Mouse (Mus musculus) right cerebral cortex, postnatal 4 days (tissue): ENCODE results near the gene Prss53.

Experiments
- DNase-seq: peaks from one replicate; pipeline ENCODE4 v3.0.0-alpha.2; 2022

Gene Prss53

GRCm38 (mm10) chr7:127890798-127891197 is at the start of gene Prss53:
Prss53 (minus strand) TSS chr7:127890970.
- no peak for DNase-seq

- DNase-seq = no peak
These were observed 45.6 kb upstream of the Prss53 start for GRCm38 (mm10) chr7:127936216-127936884.

DNA sequence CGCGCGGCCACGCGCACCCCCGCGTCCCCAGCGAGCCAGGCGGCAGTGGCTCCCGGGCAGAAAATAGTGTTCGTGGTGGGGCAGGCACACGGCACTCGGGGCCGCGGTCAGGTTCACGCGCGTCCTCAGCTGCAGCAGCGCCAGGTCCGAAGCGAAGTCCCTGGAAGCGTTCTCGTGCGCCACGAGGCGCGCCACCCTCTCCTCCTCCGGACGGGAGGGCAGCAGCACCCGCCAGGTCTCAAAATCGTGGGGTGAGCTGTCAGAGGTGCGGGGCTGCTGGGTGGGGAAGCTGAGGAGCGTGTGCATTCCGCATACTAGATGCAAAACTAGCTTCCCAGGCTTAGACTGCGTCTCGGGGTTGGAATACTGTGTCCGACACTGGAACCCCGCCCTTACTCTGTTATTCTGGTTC is 45.0 kb upstream of the Prss53 start:
- DNase-seq = no peak

DNA sequence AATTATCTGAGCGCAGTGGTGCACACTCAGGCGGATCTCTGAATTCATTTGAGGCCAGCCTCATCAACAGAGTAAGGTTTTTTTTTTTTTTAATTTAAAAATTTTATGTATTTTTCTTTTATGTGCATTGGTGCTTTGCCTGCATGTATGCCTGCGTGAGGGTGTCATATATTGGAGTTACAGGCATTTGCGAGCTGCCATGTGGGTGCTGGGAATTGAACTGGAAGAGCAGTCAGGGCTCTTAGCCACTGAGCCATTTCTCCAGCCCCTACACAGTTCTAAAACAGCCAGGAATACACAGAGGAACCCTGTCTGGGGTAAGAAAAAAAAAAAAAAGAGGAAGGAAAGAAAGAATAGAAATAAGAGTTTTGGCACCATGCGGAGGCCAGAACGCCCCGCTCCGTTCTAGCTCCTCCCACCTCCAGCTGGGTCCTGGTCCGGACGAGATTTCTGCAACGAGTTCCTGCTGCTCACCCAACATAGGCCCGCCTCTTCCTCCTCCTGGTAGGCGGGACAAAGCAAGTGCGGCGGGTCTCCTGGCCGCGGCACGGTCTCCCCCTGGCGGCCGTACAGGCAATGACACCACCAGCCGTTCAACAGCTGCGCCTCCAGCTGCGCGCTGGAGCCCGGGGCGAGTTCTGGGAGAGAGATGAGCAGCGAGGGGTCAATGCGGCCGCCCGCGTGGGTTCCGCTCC is 44.4 kb upstream of the Prss53 start:
- peak; percentile 91 for DNase-seq

DNA sequence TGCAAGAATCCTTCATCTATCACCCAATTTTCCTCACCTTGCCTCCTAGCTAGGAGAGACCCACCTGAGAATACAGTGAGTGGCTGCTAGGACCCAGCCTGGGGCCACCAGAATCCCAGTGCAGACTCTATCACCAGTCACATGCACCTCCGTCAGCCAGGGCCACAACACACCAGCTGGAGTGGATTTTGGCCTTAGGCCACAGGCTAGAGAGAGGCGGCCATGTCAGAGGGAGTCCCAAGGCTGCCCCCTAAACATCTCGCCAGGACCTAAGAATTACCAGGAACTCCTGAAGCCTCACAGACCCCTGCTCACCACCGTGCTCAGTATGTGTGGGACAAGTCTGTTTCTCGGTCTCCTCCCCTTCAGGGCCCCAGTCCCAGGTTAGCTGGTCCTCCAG is 43.3 kb upstream of the Prss53 start:
- DNase-seq = no peak

GRCm38 (mm10) chr7:127932273-127933031 is 41.7 kb upstream of the Prss53 start:
- no peak for DNase-seq

- no peak for DNase-seq
These were observed 40.8 kb upstream of the Prss53 start for GRCm38 (mm10) chr7:127931351-127932135.

- no peak for DNase-seq
These were observed 39.9 kb upstream of the Prss53 start for GRCm38 (mm10) chr7:127930636-127931035.

GRCm38 (mm10) chr7:127929923-127930322 is 39.2 kb upstream of the Prss53 start, which contains the start of gene Prss8:
Prss8 (minus strand) TSS chr7:127930104.
- DNase-seq = no peak

DNA sequence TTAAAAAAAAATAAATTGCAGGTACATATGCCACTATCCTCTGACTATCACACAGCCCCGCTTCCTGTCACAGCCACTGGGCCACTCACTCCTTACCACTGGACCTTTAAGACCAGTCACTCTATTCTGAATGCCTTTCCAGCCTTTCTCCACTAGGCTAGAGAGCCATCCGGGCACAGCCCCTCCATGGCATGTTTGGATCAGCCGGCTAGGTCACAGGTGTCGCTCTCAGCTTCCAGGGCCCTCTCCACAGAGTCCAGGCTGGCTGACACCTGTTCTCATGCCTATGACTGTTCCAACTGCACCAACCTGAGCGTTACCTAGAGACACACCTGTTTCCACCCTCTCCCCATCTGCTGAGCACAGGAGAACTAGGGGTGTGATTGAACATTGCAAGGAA is 37.8 kb upstream of the Prss53 start:
- no peak for DNase-seq

DNA sequence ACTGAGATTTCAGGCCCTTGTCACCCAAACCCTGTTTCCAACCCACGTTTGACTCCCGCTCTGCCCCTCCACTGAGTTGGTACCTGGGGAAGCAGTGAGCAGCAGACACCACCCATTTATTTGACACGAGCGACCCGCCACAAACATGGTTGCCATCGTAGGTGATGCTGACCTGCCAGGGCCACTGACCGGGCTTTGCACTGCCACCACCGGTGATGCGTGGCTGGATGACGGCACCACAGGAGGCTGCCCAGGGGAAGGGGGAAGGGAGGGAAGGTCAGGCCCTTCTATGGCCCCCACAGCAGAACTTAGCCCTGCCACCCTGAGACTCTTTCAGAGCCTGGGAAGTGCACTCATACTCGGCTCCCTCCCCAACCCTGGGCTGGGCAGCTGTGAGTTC is 37.0 kb upstream of the Prss53 start:
- no peak for DNase-seq

DNA sequence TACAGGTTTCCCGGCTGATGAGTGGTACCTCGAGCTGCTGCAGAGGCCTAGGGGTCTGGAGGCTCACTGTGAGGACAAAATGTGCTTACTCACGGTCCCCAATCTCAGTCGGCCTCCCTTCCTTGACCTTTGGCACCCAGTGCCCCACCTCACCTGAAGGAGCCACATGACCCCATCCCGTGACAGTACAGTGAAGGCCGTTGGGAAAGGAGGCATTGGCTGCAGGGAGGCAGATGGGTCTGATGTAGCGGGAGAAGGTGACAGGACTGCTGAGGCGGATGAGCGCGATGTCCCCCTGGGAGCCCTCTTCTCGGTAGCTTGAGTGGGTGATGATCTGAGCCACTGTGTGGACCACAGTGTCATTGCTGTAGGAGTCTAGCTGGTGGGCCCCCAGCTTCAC is 36.1 kb upstream of the Prss53 start:
- DNase-seq = no peak

GRCm38 (mm10) chr7:127926066-127926465 is 35.3 kb upstream of the Prss53 start:
- DNase-seq = no peak

- DNase-seq = no peak
These were observed 34.5 kb upstream of the Prss53 start for GRCm38 (mm10) chr7:127925252-127925651.

GRCm38 (mm10) chr7:127923714-127924113 is 32.9 kb upstream of the Prss53 start:
- DNase-seq = no peak

GRCm38 (mm10) chr7:127922451-127923275 is 31.9 kb upstream of the Prss53 start:
- DNase-seq = no peak

- no peak for DNase-seq
These were observed 30.7 kb upstream of the Prss53 start for GRCm38 (mm10) chr7:127921516-127921915.

DNA sequence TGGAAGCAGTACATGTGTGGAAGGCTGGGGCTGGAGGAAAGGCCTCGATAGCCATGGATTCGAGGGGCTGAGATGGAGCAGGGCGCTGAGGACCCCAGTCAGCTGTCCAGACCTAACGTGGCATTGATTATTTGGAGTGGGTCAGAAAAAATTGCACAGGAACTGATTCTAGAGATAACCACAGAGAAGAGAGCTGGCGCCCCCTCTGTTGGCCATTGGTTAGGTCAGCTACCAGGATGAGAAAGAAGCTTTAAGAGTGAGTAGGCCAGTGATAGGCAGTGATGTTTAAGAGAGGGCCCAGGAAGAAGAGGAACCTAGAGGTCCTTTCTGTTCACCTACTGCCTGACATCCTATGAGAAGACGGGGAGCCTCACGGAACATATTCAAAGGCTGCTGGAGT is 28.5 kb upstream of the Prss53 start:
- DNase-seq = peak; percentile 48

GRCm38 (mm10) chr7:127918203-127918602 is 27.4 kb upstream of the Prss53 start:
- DNase-seq = peak; percentile 47

- DNase-seq = no peak
These were observed 24.5 kb upstream of the Prss53 start for GRCm38 (mm10) chr7:127915293-127915692.

- no peak for DNase-seq
These were observed 22.2 kb upstream of the Prss53 start for GRCm38 (mm10) chr7:127912938-127913337.
